Mouse (Mus musculus) megakaryocyte, embryonic 14.5 days (primary cell): ENCODE data around the gene E030030I06Rik. TPM values are rescaled to one million over a fixed set of nuclear protein-coding genes. Genes with fewer than 3 reads are reported as not detected.
"Not testable (repeated sequence)": the region's sequence is repeated elsewhere in the genome, so short reads cannot be mapped to it uniquely, and the experiment has no call there.

Source experiments
- H3K27me3 ChIP-seq: replicated peaks from 2 replicates; pipeline ENCODE3; 2012; ENCODE audit warnings: inconsistent platforms
- H3K36me3 ChIP-seq: replicated peaks from 2 replicates; pipeline ENCODE3; 2012; ENCODE audit warnings: low read length, inconsistent platforms, mixed read lengths
- H3K4me1 ChIP-seq: 2 replicates; pipeline ENCODE4 v1.6.1; 2012; ENCODE audit warnings: inconsistent platforms
- H3K4me3 ChIP-seq: replicated peaks from 2 replicates; pipeline ENCODE3; 2012; ENCODE audit warnings: moderate library complexity, mild to moderate bottlenecking, inconsistent platforms
- H3K9me3 ChIP-seq: 2 replicates; pipeline ENCODE4 v1.6.1; 2012; ENCODE audit warnings: inconsistent platforms
- FLI1 ChIP-seq: IDR thresholded peaks from 2 replicates; pipeline ENCODE4 v1.6.1; 2012; ENCODE audit warnings: low read length, inconsistent platforms, mixed read lengths
- GATA1 ChIP-seq: IDR thresholded peaks from 3 replicates; pipeline ENCODE4 v1.6.1; 2012; ENCODE audit warnings: mixed read lengths, low read length, inconsistent platforms, borderline replicate concordance
- polyA plus RNA-seq: library from polyadenylated mRNA; stranded (reverse); fragments of >175 nt; gene quantifications from 2 replicates; pipeline ENCODE4 v1.2.3, GENCODE M21; 2012; ENCODE audit warnings: low replicate concordance; ENCODE audit not compliant: insufficient read depth

The E030030I06Rik gene
- polyA plus RNA-seq, 1 experiment: not detected

GRCm38 (mm10) chr10:22159581-22160140, 10.6 kb upstream of the E030030I06Rik start:
- TF ChIP-seq GATA1 (no peak), FLI1 (no peak)
- Histone ChIP-seq H3K36me3 (no peaks in the 10 kb centered on the region), H3K9me3 (no peaks in the 10 kb centered on the region), H3K4me1 (peaks cover 5% of the 10 kb centered on the region), H3K27me3 (peaks cover 41% of the 10 kb centered on the region), H3K4me3 (no peak overlapping the region)

- Histone ChIP-seq H3K36me3 (no peaks in the 10 kb centered on the region), H3K27me3 (peaks cover 41% of the 10 kb centered on the region), H3K4me1 (peaks cover 5% of the 10 kb centered on the region), H3K4me3 (peak overlapping the region; percentile 70), H3K9me3 (no peaks in the 10 kb centered on the region)
- TF ChIP-seq GATA1 (no peak), FLI1 (no peak)
Observed at GRCm38 (mm10) chr10:22159131-22159561, 10.1 kb upstream of the E030030I06Rik start.

GRCm38 (mm10) chr10:22158310-22158999, 9.4 kb upstream of the E030030I06Rik start, which contains the start of the genes Raet1e and H60b:
Gene Raet1e (plus strand): TSS chr10:22158569.
Gene H60b (plus strand): TSS chr10:22158586.
- H3K27me3 ChIP-seq: peaks cover 45% of the 10 kb centered on the region
- not testable (repeated sequence) for H3K9me3 ChIP-seq, H3K36me3 ChIP-seq, H3K4me1 ChIP-seq
- H3K4me3 ChIP-seq: peak within 1 kb of the TSS; percentile 74

GRCm38 (mm10) chr10:22154871-22155799, 6.1 kb upstream of the E030030I06Rik start:
- Histone ChIP-seq H3K4me3 (no peak overlapping the region), H3K36me3 (no peaks in the 10 kb centered on the region), H3K27me3 (peaks cover 58% of the 10 kb centered on the region), H3K9me3 (no peaks in the 10 kb centered on the region), H3K4me1 (peaks cover 11% of the 10 kb centered on the region)
- TF ChIP-seq GATA1 (no peak), FLI1 (no peak)

- not testable (repeated sequence) for H3K4me3 ChIP-seq, H3K36me3 ChIP-seq, H3K9me3 ChIP-seq
- Histone ChIP-seq H3K4me1 (peaks cover 20% of the 10 kb centered on the region), H3K27me3 (peaks cover 60% of the 10 kb centered on the region)
Observed at GRCm38 (mm10) chr10:22154127-22154526, 5.1 kb upstream of the E030030I06Rik start.

- not testable (repeated sequence) for H3K36me3 ChIP-seq, H3K9me3 ChIP-seq, H3K4me3 ChIP-seq
- Histone ChIP-seq H3K27me3 (peaks cover 62% of the 10 kb centered on the region), H3K4me1 (peaks cover 18% of the 10 kb centered on the region)
Observed at GRCm38 (mm10) chr10:22153147-22153690, 4.1 kb upstream of the E030030I06Rik start.

- not testable (repeated sequence) for H3K4me3 ChIP-seq, H3K36me3 ChIP-seq, H3K9me3 ChIP-seq
- Histone ChIP-seq H3K4me1 (peaks cover 17% of the 10 kb centered on the region), H3K27me3 (peaks cover 54% of the 10 kb centered on the region)
Observed at GRCm38 (mm10) chr10:22151863-22152640, 3.0 kb upstream of the E030030I06Rik start.

- Histone ChIP-seq H3K4me1 (peaks cover 17% of the 10 kb centered on the region), H3K27me3 (peaks cover 48% of the 10 kb centered on the region)
- H3K9me3 ChIP-seq, H3K36me3 ChIP-seq, H3K4me3 ChIP-seq: not testable (repeated sequence)
Observed at GRCm38 (mm10) chr10:22151056-22151862, 2.2 kb upstream of the E030030I06Rik start.

GRCm38 (mm10) chr10:22150593-22150992, 1.5 kb upstream of the E030030I06Rik start:
- no peaks in the 10 kb centered on the region for H3K36me3 ChIP-seq
- H3K4me3 ChIP-seq: peak overlapping the region; percentile 59
- peaks cover 17% of the 10 kb centered on the region for H3K4me1 ChIP-seq
- H3K27me3 ChIP-seq: peaks cover 45% of the 10 kb centered on the region
- no peaks in the 10 kb centered on the region for H3K9me3 ChIP-seq
- no peak for TF ChIP-seq GATA1
- no peak for TF ChIP-seq FLI1
